Mouse (Mus musculus) kidney, adult 2 months (tissue): ENCODE measurements at regions not wholly inside any gene's neighbourhood (a gene's known extent, or its start where the extent isn't known, plus 50 kb on each side); places are given as distances from the start of the nearest gene placed in this dataset.

Experiments used
- CTCF ChIP-seq: fragments of 200-500 bp; conservative IDR thresholded peaks from 2 replicates; pipeline ENCODE4 v1.5.1; 2011; ENCODE audit warnings: low read depth, mild to moderate bottlenecking, control low read depth, low read length, moderate library complexity, mixed read lengths; ENCODE audit not compliant: insufficient read depth, insufficient read length
- POLR2A ChIP-seq: fragments of 200-500 bp; IDR thresholded peaks from one replicate; pipeline ENCODE4 v1.6.1; 2011; ENCODE audit warnings: low read depth, low read length, control low read depth

GRCm38 (mm10) chr12:107372254-107372653 is 116.2 kb upstream of the 3110018I06Rik start:
- no peak for TF ChIP-seq POLR2A
- TF ChIP-seq CTCF: no peak
